Mouse (Mus musculus): ENCODE data around the gene Pcare. TPM values are rescaled to one million over a fixed set of nuclear protein-coding genes. Genes with fewer than 3 reads are reported as not detected.

Pcare gene
- not detected in 2 replicates for polyA plus RNA-seq (2015; fragmentation: Nextera tagmentation; extraction: Ambion mirVana)

GRCm38 (mm10) chr17:71752831-71753230 is at the start of gene Pcare:
Pcare (minus strand) TSS chr17:71752894.

GRCm38 (mm10) chr17:71768173-71768572 is 15.5 kb upstream of the Pcare start, which contains the start of gene Clip4:
Clip4 (plus strand) TSS chr17:71768473.

Other genes starting within 250 kb of the Pcare start
- 7.9 and 11.8 TPM in 2 replicates for gene Ndc80, start 226.0 kb downstream of the Pcare start, polyA plus RNA-seq (2015; fragmentation: Nextera tagmentation; extraction: Ambion mirVana)
- 0.29 and 0.55 TPM in 2 replicates for gene Spdya, start 200.8 kb downstream of the Pcare start, polyA plus RNA-seq (2015; fragmentation: Nextera tagmentation; extraction: Ambion mirVana)
- 34.7 and 38.9 TPM in 2 replicates for gene Wdr43, start 137.0 kb downstream of the Pcare start, polyA plus RNA-seq (2015; fragmentation: Nextera tagmentation; extraction: Ambion mirVana)
- gene Togaram2, start 79.6 kb downstream of the Pcare start, polyA plus RNA-seq (2015; fragmentation: Nextera tagmentation; extraction: Ambion mirVana) = 0.10 TPM in 2 replicates
- 7.6 and 8.2 TPM in 2 replicates for gene Clip4, start 15.6 kb upstream of the Pcare start, polyA plus RNA-seq (2015; fragmentation: Nextera tagmentation; extraction: Ambion mirVana)